Mouse (Mus musculus) CH12.LX (cell line): ENCODE results near the gene Ak8.

Source experiments
- CTCF ChIP-seq, 2 experiments: IDR thresholded peaks in 1 of 2; conservative IDR thresholded peaks in 1 of 2; 2 replicates each; pipeline ENCODE4 v1.5.1; 2011 to 2012; ENCODE audit warnings: low read depth in 2 of 2, low read length in 2 of 2, improper control_type of control experiment in 1 of 2, inconsistent platforms in 1 of 2, mild to moderate bottlenecking in 1 of 2, moderate library complexity in 1 of 2
- ELF1 ChIP-seq: IDR thresholded peaks from 2 replicates; pipeline ENCODE4 v1.6.1; 2014; ENCODE audit warnings: low read depth, mild to moderate bottlenecking, inconsistent platforms, low read length, improper control_type of control experiment
- EP300 ChIP-seq: IDR thresholded peaks from 2 replicates; pipeline ENCODE4 v1.6.1; 2011; ENCODE audit warnings: low read length, improper control_type of control experiment
- JUN ChIP-seq: IDR thresholded peaks from 2 replicates; pipeline ENCODE4 v1.6.1; 2011; ENCODE audit warnings: low read depth, mild to moderate bottlenecking, low read length, improper control_type of control experiment, moderate library complexity; ENCODE audit not compliant: insufficient read depth
- JUND ChIP-seq: conservative IDR thresholded peaks from 2 replicates; pipeline ENCODE4 v1.6.1; 2011; ENCODE audit warnings: low read depth, low read length, improper control_type of control experiment
- MAX ChIP-seq: IDR thresholded peaks from 2 replicates; pipeline ENCODE4 v1.6.1; 2011; ENCODE audit warnings: low read length, improper control_type of control experiment
- MAZ ChIP-seq: IDR thresholded peaks from 2 replicates; pipeline ENCODE4 v1.6.1; 2012; ENCODE audit warnings: low read depth, mild to moderate bottlenecking, inconsistent platforms, low read length, improper control_type of control experiment, moderate library complexity
- PAX5 ChIP-seq: IDR thresholded peaks from 2 replicates; pipeline ENCODE4 v1.6.1; 2012; ENCODE audit warnings: low read length, inconsistent platforms, mixed read lengths
- POLR2A ChIP-seq: IDR thresholded peaks from 2 replicates; pipeline ENCODE4 v1.6.1; 2011; ENCODE audit warnings: low read depth, mild to moderate bottlenecking, improper control_type of control experiment, low read length
- TCF12 ChIP-seq: IDR thresholded peaks from 2 replicates; pipeline ENCODE4 v1.6.1; 2014; ENCODE audit warnings: low read depth, mild to moderate bottlenecking, inconsistent platforms, low read length, improper control_type of control experiment
- UBTF ChIP-seq: IDR thresholded peaks from 2 replicates; pipeline ENCODE4 v1.6.1; 2012; ENCODE audit warnings: low read depth, mild to moderate bottlenecking, inconsistent platforms, low read length, improper control_type of control experiment, moderate library complexity
- USF1 ChIP-seq: IDR thresholded peaks from 2 replicates; pipeline ENCODE4 v1.6.1; 2014; ENCODE audit warnings: low read depth, mild to moderate bottlenecking, inconsistent platforms, low read length, improper control_type of control experiment

GRCm38 (mm10) chr2:28842042-28842441 is 142.1 kb downstream of the Ak8 start:
- TF ChIP-seq USF1 (no peak), ELF1 (no peak), CTCF (conservative IDR thresholded peaks at IDR 0.05 in 1 of 2, IDR thresholded peaks at IDR 0.05 in 1 of 2; ENCODE audit: low read depth in 2 of 2, low read length in 2 of 2) (no peak), JUN (no peak), TCF12 (no peak), MAX (no peak), UBTF (no peak), PAX5 (no peak), POLR2A (no peak), JUND (no peak), MAZ (no peak), EP300 (no peak)
